Mouse (Mus musculus) heart, postnatal 0 days (tissue): Measurements from ENCODE around the gene Rufy1. TPM values are rescaled to one million over a fixed set of nuclear protein-coding genes. Genes with fewer than 3 reads are reported as not detected.

Experiments
- ATAC-seq: fragments of 200-750 bp; cut with Nextera tagmentation; 2 replicates; pipeline ENCODE4 v1.8.0; 2017; ENCODE audit warnings: low read depth, moderate number of reproducible peaks, moderate library complexity; ENCODE audit not compliant: insufficient read depth
- DNase-seq: peaks from one replicate; pipeline ENCODE4 v3.0.0-alpha.2; 2016; ENCODE audit warnings: low spot score
- H3K27ac ChIP-seq: fragments of 300-500 bp; sonication (generic); 2 replicates; pipeline ENCODE4 v1.5.1; 2014; ENCODE audit warnings: low read depth, mild to moderate bottlenecking
- H3K27me3 ChIP-seq: fragments of 300-500 bp; sonication (generic); 2 replicates; pipeline ENCODE4 v1.6.1; 2014; ENCODE audit warnings: low read length, mixed read lengths; ENCODE audit not compliant: control insufficient read depth, insufficient read depth
- H3K36me3 ChIP-seq: fragments of 300-500 bp; sonication (generic); replicated peaks from 2 replicates; pipeline ENCODE4 v1.6.1; 2014; ENCODE audit warnings: low read length, mixed read lengths; ENCODE audit not compliant: control insufficient read depth, insufficient read depth
- H3K4me1 ChIP-seq: fragments of 300-500 bp; sonication (generic); 2 replicates; pipeline ENCODE4 v1.6.1; 2014; ENCODE audit warnings: antibody characterized with exemption; ENCODE audit not compliant: control insufficient read depth, insufficient read depth
- H3K4me2 ChIP-seq: fragments of 300-500 bp; sonication (generic); 2 replicates; pipeline ENCODE4 v1.6.1; 2014; ENCODE audit warnings: low read depth, mild to moderate bottlenecking, low read length, moderate library complexity
- H3K4me3 ChIP-seq: fragments of 300-500 bp; sonication (generic); 2 replicates; pipeline ENCODE4 v1.5.1; 2014; ENCODE audit warnings: low read depth, low read length
- H3K9ac ChIP-seq: fragments of 300-500 bp; sonication (generic); replicated peaks from 2 replicates; pipeline ENCODE4 v1.6.1; 2014; ENCODE audit warnings: low read depth, low read length, mixed read lengths
- H3K9me3 ChIP-seq: fragments of 300-500 bp; sonication (generic); replicated peaks from 2 replicates; pipeline ENCODE4 v1.6.1; 2016; ENCODE audit warnings: low read length; ENCODE audit not compliant: control insufficient read depth
- CTCF ChIP-seq: IDR thresholded peaks from 2 replicates; pipeline ENCODE4 v1.5.1; 2016; ENCODE audit warnings: antibody characterized with exemption, control low read depth, low read depth
- EP300 ChIP-seq: IDR thresholded peaks from 2 replicates; pipeline ENCODE4 v1.6.1; 2016; ENCODE audit warnings: antibody characterized with exemption, low read depth
- WGBS: fragments of 180-500 bp; shearing (Covaris S2); extraction: QIAGEN DNeasy Blood & Tissue Kit; methylation state at CpG from one replicate; pipeline ENCODE4 v1.1.7; 2014; 5-methylcytosine and 5-hydroxymethylcytosine counted together
- polyA plus RNA-seq: library from polyadenylated mRNA; unstranded; fragments of >200 nt; fragmentation: Nextera tagmentation; extraction: Ambion mirVana; gene quantifications from 2 replicates; pipeline ENCODE4 v1.2.1, GENCODE M21; 2015
- total RNA-seq: library from RNA; depleted of rRNA; stranded (reverse); fragments of >200 nt; gene quantifications from 2 replicates; pipeline ENCODE4 v1.2.3, GENCODE M21; 2014; ENCODE audit warnings: low replicate concordance

The Rufy1 gene
- total and polyA plus RNA-seq, 2 experiments from 2014 or later: 22.8 to 29.2 TPM

DNA sequence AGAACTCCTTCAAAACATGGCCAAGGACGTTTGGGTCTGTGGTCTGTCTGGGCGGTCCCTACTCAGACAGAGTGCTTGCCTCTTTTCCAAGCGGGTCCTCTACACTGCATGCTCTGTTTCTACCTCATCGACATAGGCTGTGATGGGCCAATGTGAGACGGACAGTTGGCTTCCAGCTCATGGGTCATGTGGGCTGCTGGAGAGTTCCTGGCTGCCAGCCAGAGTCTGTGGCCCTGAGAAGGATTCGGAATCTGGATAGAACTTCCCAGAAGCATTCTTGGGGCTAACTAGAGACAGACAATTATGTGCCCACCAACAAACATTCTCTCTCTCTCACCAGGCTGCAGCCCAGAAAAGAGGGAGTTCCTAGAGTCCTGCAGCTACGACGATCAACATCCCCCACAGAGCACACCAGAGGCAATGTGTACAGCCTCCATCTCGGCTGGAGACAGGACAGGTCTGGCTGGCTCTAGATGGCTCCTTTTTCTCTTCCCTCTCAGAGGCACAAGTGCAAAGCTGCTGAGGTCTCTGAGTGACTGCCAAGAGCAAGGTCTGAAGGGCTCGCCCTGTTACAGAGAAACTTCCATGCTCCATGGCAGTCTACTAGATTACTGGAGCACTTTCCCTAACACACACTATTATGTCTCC, 27.4 kb downstream of the Rufy1 start:
- no peaks in the 10 kb centered on the region for H3K9me3 ChIP-seq
- H3K4me1 ChIP-seq: peaks cover 25% of the 10 kb centered on the region
- no peak overlapping the region for H3K4me3 ChIP-seq
- peak; percentile 53 for DNase-seq
- WGBS: 32% methylated on average over 10 of the region's 10 CpGs
- H3K27me3 ChIP-seq: no peaks in the 10 kb centered on the region
- H3K36me3 ChIP-seq: peaks cover 73% of the 10 kb centered on the region
- peak overlapping the region; percentile 82 for H3K27ac ChIP-seq
- 0 out of 2 replicates have a peak overlapping the region, but pooled peaks have one; percentile 3 for H3K4me2 ChIP-seq
- H3K9ac ChIP-seq: no peak overlapping the region
- peak; percentile 85 for ATAC-seq
- TF ChIP-seq EP300 (no peak), CTCF (no peak)

DNA sequence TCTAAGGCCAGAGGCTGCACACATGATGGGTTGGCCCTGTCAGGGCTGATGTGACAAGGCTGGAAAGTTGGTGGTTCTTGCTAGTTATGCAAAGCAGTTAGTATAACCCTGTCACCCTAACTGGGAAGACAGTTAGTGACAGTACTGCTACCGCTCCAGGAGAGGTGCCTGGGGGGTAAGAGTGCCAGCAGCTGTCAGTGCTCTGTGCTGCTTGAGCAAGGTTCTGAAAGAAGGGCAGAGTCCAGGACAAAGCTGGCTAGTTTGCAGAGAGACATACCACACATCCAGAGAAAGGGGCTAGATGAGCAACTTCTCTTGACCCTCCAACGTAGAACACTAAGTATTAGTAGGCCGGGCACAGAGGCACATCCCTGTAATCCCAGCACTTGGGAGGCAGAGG, 28.4 kb downstream of the Rufy1 start:
- WGBS: 82% methylated on average over 3 of the region's 3 CpGs
- H3K4me1 ChIP-seq: peaks cover 25% of the 10 kb centered on the region
- no peak overlapping the region for H3K9ac ChIP-seq
- H3K9me3 ChIP-seq: no peaks in the 10 kb centered on the region
- H3K27me3 ChIP-seq: no peaks in the 10 kb centered on the region
- TF ChIP-seq CTCF: no peak
- no peak for TF ChIP-seq EP300
- H3K36me3 ChIP-seq: peaks cover 79% of the 10 kb centered on the region
- ATAC-seq (no peak), DNase-seq (no peak)
- H3K27ac ChIP-seq: peak overlapping the region; percentile 82
- H3K4me2 ChIP-seq: no peak overlapping the region
- no peak overlapping the region for H3K4me3 ChIP-seq

DNA sequence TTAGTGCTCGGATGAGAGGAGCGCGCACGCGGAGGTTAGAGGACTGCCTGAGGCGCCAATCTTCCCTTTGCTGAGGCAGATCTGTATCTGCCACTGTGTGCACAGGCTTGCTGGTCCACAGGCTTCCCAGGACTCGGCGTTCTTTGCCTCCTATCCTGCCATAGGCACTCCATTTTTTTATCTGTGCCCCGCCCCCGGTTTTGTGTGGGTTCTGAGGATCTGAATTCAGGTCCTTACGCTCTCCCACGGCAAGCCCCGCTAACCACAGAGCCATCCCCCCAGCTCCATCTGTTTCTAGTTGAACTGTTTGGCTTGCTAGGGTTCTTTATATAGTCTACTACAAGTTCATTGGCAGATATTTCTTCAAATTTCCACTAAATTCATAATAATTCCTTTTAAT, 32.1 kb downstream of the Rufy1 start:
- TF ChIP-seq EP300 (no peak), CTCF (no peak)
- H3K4me2 ChIP-seq: no peak overlapping the region
- peaks cover 16% of the 10 kb centered on the region; the same call in 1 of the 2 replicates for H3K4me1 ChIP-seq
- no peak overlapping the region for H3K27ac ChIP-seq
- DNase-seq: no peak
- H3K36me3 ChIP-seq: peaks cover 76% of the 10 kb centered on the region
- H3K9ac ChIP-seq: no peak overlapping the region
- no peak for ATAC-seq
- no peaks in the 10 kb centered on the region for H3K27me3 ChIP-seq
- H3K4me3 ChIP-seq: no peak overlapping the region
- H3K9me3 ChIP-seq: no peaks in the 10 kb centered on the region
- WGBS: 86% methylated on average over 13 of the region's 13 CpGs

DNA sequence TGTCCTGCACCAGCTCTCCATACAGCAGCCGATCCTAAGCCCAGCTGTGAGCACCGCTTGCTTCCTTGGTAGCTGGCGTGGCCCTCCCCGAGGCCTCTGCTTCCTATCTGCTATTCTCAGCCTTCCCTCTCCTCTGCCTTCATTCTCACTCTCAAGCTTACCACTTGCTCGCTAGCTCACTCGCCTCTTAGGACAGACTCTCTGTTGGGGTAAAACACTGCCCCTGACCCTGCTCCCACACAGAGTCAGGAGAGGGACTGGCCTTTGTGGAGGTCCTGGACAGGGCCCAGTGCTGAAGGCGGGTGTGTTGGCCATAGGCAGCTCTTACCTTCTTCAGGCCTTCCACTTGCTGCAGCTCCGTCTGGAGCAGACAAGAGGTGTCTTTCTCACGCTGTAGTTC, 33.6 kb downstream of the Rufy1 start:
- no peak overlapping the region for H3K27ac ChIP-seq
- TF ChIP-seq EP300 (no peak), CTCF (no peak)
- H3K4me2 ChIP-seq: no peak overlapping the region
- 0 out of 2 replicates have a peak, but pooled peaks have one; percentile 8 for ATAC-seq
- 64% methylated on average over 9 of the region's 9 CpGs for WGBS
- H3K9me3 ChIP-seq: no peaks in the 10 kb centered on the region
- H3K4me1 ChIP-seq: 0 out of 2 replicates have a peak, but pooled peaks cover 2% of the 10 kb centered on the region
- no peak overlapping the region for H3K9ac ChIP-seq
- H3K27me3 ChIP-seq: no peaks in the 10 kb centered on the region
- DNase-seq: no peak
- H3K4me3 ChIP-seq: no peak overlapping the region
- peaks cover 84% of the 10 kb centered on the region for H3K36me3 ChIP-seq

GRCm38 (mm10) chr11:50396766-50397307, 34.1 kb downstream of the Rufy1 start:
- no peaks in the 10 kb centered on the region for H3K27me3 ChIP-seq
- no peaks in the 10 kb centered on the region for H3K4me1 ChIP-seq
- peaks cover 79% of the 10 kb centered on the region for H3K36me3 ChIP-seq
- no peak overlapping the region for H3K4me2 ChIP-seq
- no peak overlapping the region for H3K9ac ChIP-seq
- 62% methylated on average over 11 of the region's 11 CpGs for WGBS
- no peak for DNase-seq
- H3K4me3 ChIP-seq: no peak overlapping the region
- H3K9me3 ChIP-seq: no peaks in the 10 kb centered on the region
- ATAC-seq: peak; percentile 62; the same call in 1 of the 2 replicates
- H3K27ac ChIP-seq: no peak overlapping the region
- TF ChIP-seq EP300: no peak
- TF ChIP-seq CTCF: no peak
